Mouse (Mus musculus) ES-E14 (cell line): Measurements from ENCODE around the gene Grb7.

Experiments used
- HCFC1 ChIP-seq: IDR thresholded peaks from 2 replicates; pipeline ENCODE4 v1.6.1; 2012; ENCODE audit warnings: low read length, inconsistent platforms, borderline replicate concordance; ENCODE audit not compliant: insufficient read depth
- ZC3H11A ChIP-seq: IDR thresholded peaks from 2 replicates; pipeline ENCODE4 v1.6.1; 2012; ENCODE audit warnings: low read depth, mild to moderate bottlenecking, inconsistent platforms, low read length, borderline replicate concordance

- no peak for TF ChIP-seq ZC3H11A
- TF ChIP-seq HCFC1 = no peak
These were observed 10.4 kb downstream of the Grb7 start for GRCm38 (mm10) chr11:98456545-98456944.
